Mouse (Mus musculus): Measurements from ENCODE around the gene Trappc6a. TPM values are rescaled to one million over a fixed set of nuclear protein-coding genes. Genes with fewer than 3 reads are reported as not detected.
"Not testable (repeated sequence)": the region's sequence is repeated elsewhere in the genome, so short reads cannot be mapped to it uniquely, and the experiment has no call there.

Trappc6a gene
- total RNA-seq, 2 experiments from 2014 or later, result 67.0 to 76.7 TPM

DNA sequence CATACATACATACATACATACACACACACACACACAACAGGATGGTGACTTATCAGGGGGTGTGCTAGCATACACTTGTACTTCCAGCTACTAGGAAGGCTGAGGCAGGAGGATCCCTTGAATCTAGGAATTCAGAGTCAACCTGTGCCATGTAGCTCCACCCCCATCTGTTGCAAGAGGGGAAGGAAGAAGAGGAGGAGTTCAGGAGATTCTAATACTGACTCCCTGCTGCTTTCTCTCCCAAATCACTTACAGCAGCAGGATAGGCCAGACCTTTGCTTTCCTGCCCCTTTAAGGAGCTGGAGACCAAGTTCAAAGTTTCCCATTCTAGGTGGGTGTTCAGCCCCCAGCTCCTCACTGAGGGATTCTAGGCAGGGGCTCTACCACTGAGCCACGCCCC, 22.7 kb upstream of the Trappc6a start:
- no peak for DNase-seq (ENCODE audit: low spot score in 2 of 2)

GRCm38 (mm10) chr7:19486549-19486948, 21.6 kb upstream of the Trappc6a start:
- no peak for DNase-seq (ENCODE audit: low spot score in 2 of 2)

DNA sequence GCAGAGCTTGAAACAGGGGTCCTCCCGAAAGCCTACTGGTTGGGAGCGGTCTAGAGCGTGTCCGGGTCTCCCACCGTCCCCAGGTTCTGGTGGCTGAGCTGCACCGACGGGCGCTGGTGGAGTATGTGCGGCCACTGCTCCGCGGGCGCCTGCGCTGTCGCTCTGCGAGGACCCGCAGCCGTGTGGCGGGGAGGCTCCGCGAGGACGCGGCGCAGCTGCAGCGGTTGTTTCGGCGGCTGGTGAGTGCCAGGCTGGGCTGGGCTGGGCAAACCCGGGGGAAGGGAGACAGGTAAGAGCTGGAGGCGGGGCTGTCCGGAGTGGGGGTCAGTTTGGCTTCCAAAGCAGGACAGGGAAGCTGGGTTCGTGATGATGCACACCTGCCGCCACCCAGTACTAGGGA, 18.7 kb upstream of the Trappc6a start:
- no peak for DNase-seq (ENCODE audit: low spot score in 2 of 2)

DNA sequence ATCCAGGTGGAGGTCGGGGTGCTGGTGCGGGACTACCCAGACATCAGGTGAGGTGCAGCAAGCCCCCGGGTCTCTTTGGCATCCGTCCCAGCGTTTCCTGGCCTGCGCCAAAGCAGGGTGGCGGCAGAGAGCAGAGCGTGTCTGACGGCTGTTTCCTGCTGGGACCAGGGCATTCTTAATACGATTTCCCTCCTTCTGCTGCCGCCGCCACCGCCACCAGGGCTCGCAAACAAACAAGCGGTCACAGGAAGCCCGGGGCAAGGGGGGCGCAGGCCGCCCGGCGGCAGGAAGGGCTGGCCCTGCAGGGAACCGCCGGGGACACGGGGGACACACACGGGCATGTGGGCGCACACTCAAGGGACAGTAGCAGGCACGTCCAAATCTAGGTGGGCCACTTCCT, 16.5 kb upstream of the Trappc6a start:
- DNase-seq (ENCODE audit: low spot score in 2 of 2), result no peak

GRCm38 (mm10) chr7:19494751-19495474, 13.3 kb upstream of the Trappc6a start:
- no peak for DNase-seq (ENCODE audit: low spot score in 2 of 2)

DNA sequence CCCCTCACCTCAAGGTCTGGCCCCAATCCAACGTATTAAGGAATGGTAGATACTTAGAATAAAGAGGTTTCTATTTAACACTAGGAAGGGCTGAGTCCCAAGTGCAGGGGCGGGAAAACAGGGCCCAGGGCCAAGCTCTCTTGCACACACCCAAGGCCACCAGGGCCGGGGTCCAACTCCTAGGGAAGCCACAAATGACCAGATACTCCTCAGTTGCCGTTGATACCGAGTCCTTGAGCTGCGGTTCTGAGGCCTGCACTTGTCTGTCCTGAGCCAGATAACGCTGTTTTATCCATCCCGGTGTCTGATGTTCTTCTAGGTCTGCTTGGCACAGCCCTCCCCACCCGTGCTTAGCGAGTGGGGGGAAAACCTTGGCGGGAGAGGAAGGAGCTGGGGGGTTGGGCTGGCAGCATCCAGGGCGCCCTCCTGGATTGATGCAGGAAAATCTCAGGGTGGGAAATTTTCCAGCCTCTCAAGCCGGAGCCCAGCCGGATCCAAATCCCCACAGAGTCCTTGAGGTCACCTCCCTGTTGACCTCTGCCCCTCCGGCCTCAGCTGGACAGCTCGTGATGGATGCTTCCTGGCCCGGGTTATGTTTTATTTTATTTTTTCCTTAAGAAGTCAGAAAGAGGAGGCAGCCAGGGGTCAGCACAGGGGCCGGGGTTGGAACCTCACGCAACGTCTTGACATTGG, 12.5 kb upstream of the Trappc6a start:
- DNase-seq (ENCODE audit: low spot score in 2 of 2), result no peak

GRCm38 (mm10) chr7:19496214-19496555, 12.0 kb upstream of the Trappc6a start:
- no peak for DNase-seq (ENCODE audit: low spot score in 2 of 2)

- no peak for DNase-seq (ENCODE audit: low spot score in 2 of 2)
Measured at GRCm38 (mm10) chr7:19498326-19498725, 9.9 kb upstream of the Trappc6a start.

DNA sequence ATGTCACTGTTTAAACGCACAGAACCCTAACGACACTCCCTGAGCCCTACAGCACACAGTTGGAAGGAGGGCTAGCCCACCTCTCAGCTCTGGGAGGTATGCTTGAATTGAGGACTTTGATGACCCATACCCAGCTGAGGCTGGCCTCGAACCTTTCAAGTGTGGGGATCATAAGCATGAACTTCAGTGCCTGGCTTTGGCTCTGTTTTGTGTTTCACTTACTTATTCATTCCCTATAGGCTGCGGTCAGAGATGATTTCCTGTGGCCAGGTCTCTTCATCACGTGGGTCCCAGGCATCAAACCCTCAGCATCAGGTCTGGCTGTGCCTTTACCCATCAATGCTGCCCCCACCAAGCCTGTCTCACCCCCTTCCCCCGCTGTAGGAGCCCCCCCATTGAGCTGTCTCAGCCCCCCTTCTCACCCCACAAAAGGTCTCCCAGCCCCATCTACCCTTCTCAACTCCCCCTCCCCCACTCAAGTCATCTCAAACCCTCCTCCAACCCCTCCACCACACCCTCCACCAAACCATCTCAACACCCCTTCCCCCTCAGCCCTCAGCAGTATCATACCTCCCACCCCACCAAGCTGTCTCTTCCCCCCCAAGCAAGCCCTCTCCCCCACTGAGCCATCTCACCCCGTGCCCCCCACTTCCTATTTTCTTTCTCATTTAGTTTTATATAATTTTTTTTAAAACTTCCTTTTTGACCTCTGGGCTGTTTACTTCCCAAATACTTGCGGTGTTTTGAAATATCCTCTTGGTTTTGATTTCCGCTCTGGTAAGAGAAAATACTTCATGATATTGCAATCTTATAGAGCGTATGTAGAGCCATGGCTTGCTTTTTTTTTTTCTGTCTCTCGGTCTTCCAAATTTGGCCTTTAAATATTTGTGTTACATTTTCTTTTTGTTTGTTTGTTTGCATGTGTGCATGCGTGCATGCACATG, 7.5 kb upstream of the Trappc6a start:
- DNase-seq (ENCODE audit: low spot score in 2 of 2), result no peak

DNA sequence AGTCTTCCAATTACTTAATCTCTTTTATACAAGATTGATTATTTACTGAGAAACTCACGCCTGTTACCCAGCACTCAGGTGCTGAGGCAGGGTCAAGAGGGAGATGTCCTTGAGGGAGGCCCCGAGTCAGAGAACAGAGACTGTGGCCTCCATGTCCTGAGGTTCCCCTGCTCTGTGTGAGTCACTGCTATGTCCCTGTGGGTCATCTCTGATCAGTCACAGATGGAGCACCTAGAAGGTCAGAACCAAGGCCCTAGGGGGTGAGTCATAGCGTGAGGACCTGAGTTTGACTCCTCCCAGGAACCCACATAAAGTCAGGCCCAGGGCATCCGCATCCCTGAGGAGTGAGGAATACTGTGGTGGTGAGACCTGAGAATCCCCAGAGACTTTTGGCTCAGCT, 6.5 kb upstream of the Trappc6a start:
- DNase-seq (ENCODE audit: low spot score in 2 of 2), result no peak

- DNase-seq (ENCODE audit: low spot score in 2 of 2), result no peak
Measured at GRCm38 (mm10) chr7:19503481-19504068, 4.6 kb upstream of the Trappc6a start.

DNA sequence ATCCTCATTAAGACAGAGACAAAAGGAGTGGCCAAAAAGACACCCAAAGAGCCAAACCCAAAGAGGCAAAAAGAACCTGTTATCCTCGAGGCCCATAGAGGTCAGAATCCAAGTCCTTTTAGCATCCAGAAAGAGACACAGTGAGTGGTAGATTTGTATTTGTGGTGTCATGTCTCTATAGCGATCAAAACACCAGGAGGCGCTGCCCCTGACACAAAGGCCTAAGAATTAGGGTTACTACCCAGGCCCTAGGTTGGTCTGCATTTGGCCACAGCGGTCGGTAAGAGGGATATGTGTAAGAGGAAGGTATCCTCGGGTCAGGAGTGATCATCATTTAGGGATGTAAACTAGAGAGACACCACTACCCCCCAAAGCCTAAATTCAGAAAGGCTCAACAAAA, 1.9 kb upstream of the Trappc6a start:
- DNase-seq (ENCODE audit: low spot score in 2 of 2), result no peak

DNA sequence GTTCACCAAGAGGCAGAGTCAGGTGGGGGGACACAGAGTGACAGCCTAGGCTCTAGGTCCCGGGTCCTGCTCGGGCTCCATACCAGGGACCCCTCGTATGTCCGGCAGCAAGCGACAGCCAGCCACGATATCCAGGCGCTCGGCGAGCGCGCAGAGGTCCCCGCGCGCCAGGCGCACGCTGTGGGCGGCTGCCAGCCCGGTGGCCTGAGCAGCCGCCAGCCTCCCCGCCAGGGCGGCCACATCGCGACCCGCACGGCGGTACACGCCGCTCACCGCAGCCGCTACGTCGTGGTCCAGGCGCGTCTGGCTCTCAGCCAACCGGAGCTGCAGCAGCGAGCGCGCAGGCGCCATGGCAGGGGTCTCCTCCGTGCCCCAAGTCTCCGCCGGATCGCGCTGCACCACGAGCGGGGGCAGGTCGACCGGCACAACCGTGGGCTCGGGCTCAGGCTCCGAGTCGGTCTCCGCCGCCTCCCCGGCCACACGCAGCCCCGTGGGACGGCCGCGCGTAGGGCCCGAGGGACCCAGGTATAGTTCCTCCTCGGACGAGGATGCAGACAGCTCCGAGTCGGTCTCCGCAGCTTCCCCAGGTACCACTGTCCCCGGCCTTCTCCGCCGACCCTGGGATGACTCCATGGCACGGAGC, 1.1 kb upstream of the Trappc6a start:
- no peak for DNase-seq (ENCODE audit: low spot score in 2 of 2)

GRCm38 (mm10) chr7:19507612-19507981, 598 bp upstream of the Trappc6a start:
- no peak for DNase-seq (ENCODE audit: low spot score in 2 of 2)

GRCm38 (mm10) chr7:19508924-19509568, 851 bp downstream of the Trappc6a start:
- no peak for DNase-seq (ENCODE audit: low spot score in 2 of 2)

DNA sequence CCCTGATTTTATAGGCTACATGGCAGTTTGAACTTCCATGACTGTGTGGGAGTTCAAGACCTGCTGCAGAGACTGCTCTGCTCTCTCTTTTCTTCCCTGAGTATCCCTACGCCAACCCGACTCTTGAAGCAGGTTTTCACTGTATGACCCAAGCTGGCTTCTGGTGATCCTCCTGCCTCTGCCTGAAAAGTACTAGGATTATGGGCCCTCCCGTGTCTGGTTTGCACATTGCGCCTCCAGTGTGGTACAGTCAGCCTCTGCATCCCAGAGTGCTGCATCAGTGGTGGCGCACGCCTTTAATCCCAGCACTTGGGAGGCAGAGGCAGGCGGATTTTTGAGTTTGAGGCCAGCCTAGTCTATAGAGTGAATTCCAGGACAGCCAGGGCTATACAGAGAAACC, 1.6 kb downstream of the Trappc6a start:
- no peak for DNase-seq (ENCODE audit: low spot score in 2 of 2)

- DNase-seq (ENCODE audit: low spot score in 2 of 2), result not testable (repeated sequence)
Measured at GRCm38 (mm10) chr7:19511934-19512333, 3.7 kb downstream of the Trappc6a start.

DNA sequence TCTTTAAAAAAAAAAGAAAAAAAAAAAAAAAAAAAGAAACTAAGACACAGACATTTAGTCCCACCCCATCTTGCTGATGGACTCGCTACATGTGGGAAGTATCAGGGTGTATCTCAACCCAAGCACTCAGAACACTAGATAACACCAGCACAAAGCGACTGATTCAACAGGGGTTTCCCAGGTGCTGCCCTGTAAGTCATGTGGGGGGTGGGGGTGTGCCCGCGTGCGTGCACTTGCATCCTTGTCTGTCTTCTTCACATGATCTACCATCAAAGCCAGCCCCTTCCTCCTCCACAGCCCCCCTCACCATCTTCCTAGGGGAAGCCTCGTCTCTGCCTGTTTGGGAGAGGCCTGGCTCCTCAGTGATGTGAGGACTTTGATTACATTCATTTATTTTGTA, 4.2 kb downstream of the Trappc6a start:
- no peak for DNase-seq (ENCODE audit: low spot score in 2 of 2)

GRCm38 (mm10) chr7:19517652-19518365, 9.6 kb downstream of the Trappc6a start, which contains the start of gene Nkpd1:
Nkpd1 (plus strand) TSS chr7:19517838.
- no peak for DNase-seq (ENCODE audit: low spot score in 2 of 2)

GRCm38 (mm10) chr7:19520032-19520431, 11.8 kb downstream of the Trappc6a start:
- no peak for DNase-seq (ENCODE audit: low spot score in 2 of 2)

Data from adrenal gland, postnatal 4 days (tissue).